In the genomic region with DNA sequence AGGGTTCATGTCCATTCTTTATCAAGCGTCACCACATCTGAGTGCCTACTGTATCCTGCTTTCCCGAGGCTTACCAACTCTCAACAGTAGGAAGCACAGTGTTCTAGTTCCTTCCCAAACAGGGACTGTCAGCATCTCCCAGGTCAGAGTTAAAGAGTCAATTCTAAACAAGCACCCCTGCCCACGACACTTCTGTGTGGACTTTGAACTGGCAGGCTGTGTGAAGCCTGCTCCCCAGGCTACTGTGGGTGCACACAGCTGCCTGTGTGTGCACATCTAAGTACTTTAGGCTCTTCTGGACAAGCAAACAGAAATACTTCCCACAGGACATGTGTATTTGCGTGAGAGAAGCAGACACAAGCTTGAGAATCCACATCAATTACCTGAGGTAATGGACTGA, we compare ENCODE assay signal across 9 mouse cellular contexts. TPM values are rescaled to one million over a fixed set of nuclear protein-coding genes. Genes with fewer than 3 reads are reported as not detected.
DNase-seq lines count a peak whose midpoint lies in the region; ATAC-seq and TF ChIP-seq lines count a peak whose summit lies in the region.
"Had no signal": no experiment of that assay in that cellular context is flagged by ENCODE, and none has a peak within 500 bp of the region (broad histone marks: within the 10 kb centered on the region; RNA-seq: fewer than 3 reads in every experiment).

No protein-coding gene starts in this region.

- peaks cover 69% of the 10 kb centered on the region for H3K36me3 ChIP-seq in forebrain, embryonic 10.5 days (replicated peaks)
- no peaks in the 10 kb centered on the region for H3K36me3 ChIP-seq in forebrain, embryonic 15.5 days
- H3K36me3 ChIP-seq in lung, embryonic 16.5 days (ENCODE audit: control insufficient read depth, insufficient read depth, low read length), result no peaks in the 10 kb centered on the region
- 0 out of 2 replicates have a peak, but pooled peaks cover 6% of the 10 kb centered on the region for H3K36me3 ChIP-seq in kidney, embryonic 16.5 days (ENCODE audit: insufficient read depth, low read length)

- TF ChIP-seq CTCF in olfactory bulb, adult 2 months (IDR thresholded peaks at IDR 0.05; ENCODE audit: insufficient read depth, low read depth, low read length), result no peak

- no peaks in the 10 kb centered on the region for H3K9me3 ChIP-seq in forebrain, embryonic 10.5 days
- no peaks in the 10 kb centered on the region for H3K9me3 ChIP-seq in forebrain, embryonic 15.5 days
- no peaks in the 10 kb centered on the region for H3K9me3 ChIP-seq in lung, embryonic 16.5 days (ENCODE audit: control insufficient read depth, low read length)
- no peaks in the 10 kb centered on the region for H3K9me3 ChIP-seq in kidney, embryonic 16.5 days (ENCODE audit: low read length)

- ATAC-seq in forebrain, embryonic 15.5 days (replicated peaks), result no peak
- no peak for ATAC-seq in lung, embryonic 16.5 days (ENCODE audit: low read depth)
- ATAC-seq in kidney, embryonic 16.5 days (ENCODE audit: low FRiP score, low TSS enrichment), result no peak
- ATAC-seq: inflammation-experienced regulatory T-cells, adult 6 months had no signal

- TF ChIP-seq POLR2A in olfactory bulb, adult 2 months (IDR thresholded peaks at IDR 0.05; ENCODE audit: insufficient read depth, low read depth, low read length), result no peak

- no peak for DNase-seq in forebrain, embryonic 10.5 days (ENCODE audit: extremely low spot score, low spot score)
- no peak for DNase-seq in lung, postnatal 14 days
- no peak for DNase-seq in layer of hippocampus, adult 9-10 months (ENCODE audit: low spot score)
- DNase-seq in cerebellum, adult 11-12 months, result no peak

- no peak overlapping the region for H3K4me2 ChIP-seq in forebrain, embryonic 15.5 days (replicated peaks)
- H3K4me2 ChIP-seq in lung, embryonic 16.5 days (ENCODE audit: low read depth, low read length), result no peak overlapping the region
- no peak overlapping the region for H3K4me2 ChIP-seq in kidney, embryonic 16.5 days (replicated peaks; ENCODE audit: low read depth, low read length)

- H3K4me1 ChIP-seq in forebrain, embryonic 10.5 days, result peaks cover 95% of the 10 kb centered on the region
- peaks cover 26% of the 10 kb centered on the region for H3K4me1 ChIP-seq in forebrain, embryonic 15.5 days
- H3K4me1 ChIP-seq in lung, embryonic 16.5 days (replicated peaks; ENCODE audit: control insufficient read depth, insufficient read depth, low read length), result peaks cover 80% of the 10 kb centered on the region
- H3K4me1 ChIP-seq in kidney, embryonic 16.5 days (ENCODE audit: insufficient read depth, low read length), result peaks cover 93% of the 10 kb centered on the region
- H3K4me1 ChIP-seq in olfactory bulb, adult 2 months (ENCODE audit: control insufficient read depth, insufficient read depth, low read length), result peaks cover 43% of the 10 kb centered on the region

- 86% methylated on average over 4 of the region's 4 CpGs for WGBS in forebrain, embryonic 10.5 days
- 83% methylated on average over 4 of the region's 4 CpGs for WGBS in forebrain, embryonic 15.5 days
- 46% methylated on average over 4 of the region's 4 CpGs for WGBS in lung, embryonic 16.5 days
- 51% methylated on average over 4 of the region's 4 CpGs for WGBS in kidney, embryonic 16.5 days
- WGBS in olfactory bulb, adult 2 months, result 58% methylated on average over 4 of the region's 4 CpGs

- H3K27ac ChIP-seq in forebrain, embryonic 10.5 days, result peak overlapping the region; percentile 45; the same call in 1 of the 2 replicates
- H3K27ac ChIP-seq in forebrain, embryonic 15.5 days (replicated peaks), result no peak overlapping the region
- H3K27ac ChIP-seq in lung, embryonic 16.5 days (ENCODE audit: low read length), result peak overlapping the region; percentile 88
- H3K27ac ChIP-seq in kidney, embryonic 16.5 days (ENCODE audit: low read length), result peak overlapping the region; percentile 89
- peak overlapping the region; percentile 42; the same call in 1 of the 2 replicates for H3K27ac ChIP-seq in olfactory bulb, adult 2 months (ENCODE audit: insufficient read depth, low read depth, low read length)

- no peak overlapping the region for H3K9ac ChIP-seq in forebrain, embryonic 15.5 days (replicated peaks)
- peak overlapping the region; percentile 2; the same call in 1 of the 2 replicates for H3K9ac ChIP-seq in lung, embryonic 16.5 days (ENCODE audit: low read length)
- peak overlapping the region; percentile 39 for H3K9ac ChIP-seq in kidney, embryonic 16.5 days (replicated peaks; ENCODE audit: low read length)

- no peak overlapping the region for H3K4me3 ChIP-seq in forebrain, embryonic 10.5 days
- no peak overlapping the region for H3K4me3 ChIP-seq in forebrain, embryonic 15.5 days
- no peak overlapping the region for H3K4me3 ChIP-seq in lung, embryonic 16.5 days (ENCODE audit: low read length)
- no peak overlapping the region for H3K4me3 ChIP-seq in kidney, embryonic 16.5 days (ENCODE audit: low read length)
- H3K4me3 ChIP-seq in olfactory bulb, adult 2 months (ENCODE audit: insufficient read depth, low read depth, low read length), result no peak overlapping the region

- no peaks in the 10 kb centered on the region for H3K27me3 ChIP-seq in forebrain, embryonic 10.5 days (ENCODE audit: poor library complexity, severe bottlenecking)
- H3K27me3 ChIP-seq in forebrain, embryonic 15.5 days, result no peaks in the 10 kb centered on the region
- H3K27me3 ChIP-seq in lung, embryonic 16.5 days (ENCODE audit: control insufficient read depth, insufficient read depth, low read depth, low read length), result no peaks in the 10 kb centered on the region
- no peaks in the 10 kb centered on the region for H3K27me3 ChIP-seq in kidney, embryonic 16.5 days (ENCODE audit: insufficient read depth, low read length)

RNA-seq across cellular contexts. Expression of a gene that starts 20.6 kb away (rescaled TPM):
- polyA plus RNA-seq in forebrain, embryonic 10.5 days (2016; fragmentation: Nextera tagmentation; extraction: Ambion mirVana), result 235 and 255 TPM in 2 replicates
- 134 TPM in 2 replicates for polyA plus RNA-seq in forebrain, embryonic 15.5 days (2015; fragmentation: Nextera tagmentation; extraction: Ambion mirVana)
- 313 and 319 TPM in 2 replicates for polyA plus RNA-seq in lung, embryonic 16.5 days (2015; fragmentation: Nextera tagmentation; extraction: Ambion mirVana)
- 360 and 374 TPM in 2 replicates for polyA plus RNA-seq in kidney, embryonic 16.5 days (2015; fragmentation: Nextera tagmentation; extraction: Ambion mirVana)
- 498 TPM in 1 of 2 replicates, not detected in the other for polyA plus RNA-seq in olfactory bulb, adult 2 months (2012; ENCODE audit: insufficient read depth, insufficient read length, low replicate concordance, missing spikeins)

RNA-seq across cellular contexts. Expression of a gene that starts 40.1 kb away (rescaled TPM):
- polyA plus RNA-seq in forebrain, embryonic 10.5 days (2016; fragmentation: Nextera tagmentation; extraction: Ambion mirVana), result 415 and 425 TPM in 2 replicates
- polyA plus RNA-seq in forebrain, embryonic 15.5 days (2015; fragmentation: Nextera tagmentation; extraction: Ambion mirVana), result 303 and 307 TPM in 2 replicates
- 366 and 367 TPM in 2 replicates for polyA plus RNA-seq in lung, embryonic 16.5 days (2015; fragmentation: Nextera tagmentation; extraction: Ambion mirVana)
- 406 and 407 TPM in 2 replicates for polyA plus RNA-seq in kidney, embryonic 16.5 days (2015; fragmentation: Nextera tagmentation; extraction: Ambion mirVana)
- polyA plus RNA-seq in olfactory bulb, adult 2 months (2012; ENCODE audit: insufficient read depth, insufficient read length, low replicate concordance, missing spikeins), result not detected in 2 replicates

RNA-seq across cellular contexts. Expression of a gene that starts 40.3 kb away (rescaled TPM):
- 10.2 and 13.4 TPM in 2 replicates for polyA plus RNA-seq in forebrain, embryonic 10.5 days (2016; fragmentation: Nextera tagmentation; extraction: Ambion mirVana)
- polyA plus RNA-seq in forebrain, embryonic 15.5 days (2015; fragmentation: Nextera tagmentation; extraction: Ambion mirVana), result 5.5 and 7.7 TPM in 2 replicates
- 8.9 and 10.7 TPM in 2 replicates for polyA plus RNA-seq in lung, embryonic 16.5 days (2015; fragmentation: Nextera tagmentation; extraction: Ambion mirVana)
- 9.7 and 10.1 TPM in 2 replicates for polyA plus RNA-seq in kidney, embryonic 16.5 days (2015; fragmentation: Nextera tagmentation; extraction: Ambion mirVana)
- polyA plus RNA-seq in olfactory bulb, adult 2 months (2012; ENCODE audit: insufficient read depth, insufficient read length, low replicate concordance, missing spikeins), result not detected in 2 replicates

Comparison
In these comparisons a context has a peak if more than half of its experiments do, and no peak if none do; other contexts are left out.
1. RNA of a gene that starts 40.1 kb away (polyA plus RNA-seq): 415 to 425 TPM in forebrain, embryonic 10.5 days, 406 to 407 TPM in kidney, embryonic 16.5 days, 366 to 367 TPM in lung, embryonic 16.5 days and 303 to 307 TPM in forebrain, embryonic 15.5 days; not detected in olfactory bulb, adult 2 months; every median in the first group is over 100 times any median in the second.